Mouse (Mus musculus) forebrain, embryonic 10.5 days (tissue): Measurements from ENCODE around the gene Tenm4. TPM values are rescaled to one million over a fixed set of nuclear protein-coding genes. Genes with fewer than 3 reads are reported as not detected.

Experiments
- DNase-seq: peaks from one replicate; pipeline ENCODE4 v3.0.0-alpha.2; 2017; ENCODE audit warnings: low spot score; ENCODE audit errors: extremely low spot score
- H3K27ac ChIP-seq: fragments of 300-500 bp; sonication (generic); 2 replicates; pipeline ENCODE4 v1.5.1; 2016; ENCODE audit warnings: mild to moderate bottlenecking
- H3K27me3 ChIP-seq: fragments of 300-500 bp; sonication (generic); 2 replicates; pipeline ENCODE4 v1.6.1; 2016; ENCODE audit warnings: mild to moderate bottlenecking; ENCODE audit not compliant: poor library complexity, severe bottlenecking
- H3K36me3 ChIP-seq: fragments of 300-500 bp; sonication (generic); replicated peaks from 2 replicates; pipeline ENCODE4 v1.6.1; 2016; ENCODE audit warnings: mild to moderate bottlenecking, moderate library complexity
- H3K4me1 ChIP-seq: fragments of 300-500 bp; sonication (generic); 2 replicates; pipeline ENCODE4 v1.6.1; 2016
- H3K4me3 ChIP-seq: fragments of 300-500 bp; sonication (generic); 2 replicates; pipeline ENCODE4 v1.5.1; 2016; ENCODE audit warnings: mild to moderate bottlenecking, moderate library complexity
- H3K9me3 ChIP-seq: fragments of 300-500 bp; sonication (generic); 2 replicates; pipeline ENCODE4 v1.6.1; 2016; ENCODE audit warnings: mild to moderate bottlenecking, moderate library complexity
- WGBS: fragments of 180-500 bp; shearing (Covaris S2); methylation state at CpG from one replicate; pipeline ENCODE4 v1.1.7; 2016; 5-methylcytosine and 5-hydroxymethylcytosine counted together
- polyA plus RNA-seq: library from polyadenylated mRNA; unstranded; fragments of >200 nt; fragmentation: Nextera tagmentation; extraction: Ambion mirVana; gene quantifications from 2 replicates; pipeline ENCODE4 v1.2.1, GENCODE M21; 2016

Gene Tenm4
- polyA plus RNA-seq, 1 experiment from 2014 or later: 27.9 TPM

- H3K36me3 ChIP-seq: peaks cover 87% of the 10 kb centered on the region
- peaks cover 14% of the 10 kb centered on the region; the same call in 1 of the 2 replicates for H3K27me3 ChIP-seq
Observed at GRCm38 (mm10) chr7:96705307-96706129, 534.5 kb downstream of the Tenm4 start.

GRCm38 (mm10) chr7:96706531-96706930 lies 535.5 kb downstream of the Tenm4 start:
- peaks cover 24% of the 10 kb centered on the region for H3K27me3 ChIP-seq
- H3K4me1 ChIP-seq: no peaks in the 10 kb centered on the region
- no peak overlapping the region for H3K4me3 ChIP-seq
- H3K36me3 ChIP-seq: peaks cover 91% of the 10 kb centered on the region
- WGBS: 95% methylated on average over 7 of the region's 7 CpGs
- no peaks in the 10 kb centered on the region for H3K9me3 ChIP-seq
- no peak for DNase-seq
- no peak overlapping the region for H3K27ac ChIP-seq

More at GRCm38 (mm10) chr7:96705307-96706129, 534.5 kb downstream of the Tenm4 start:
- WGBS: 90% methylated on average over 8 of the region's 8 CpGs
- Histone ChIP-seq H3K4me3 (no peak overlapping the region), H3K27ac (no peak overlapping the region), H3K4me1 (no peaks in the 10 kb centered on the region), H3K9me3 (no peaks in the 10 kb centered on the region)
- no peak for DNase-seq

- H3K27ac ChIP-seq: no peak overlapping the region
- no peak overlapping the region for H3K4me3 ChIP-seq
- peaks cover 24% of the 10 kb centered on the region for H3K27me3 ChIP-seq
- no peaks in the 10 kb centered on the region for H3K4me1 ChIP-seq
- H3K9me3 ChIP-seq: no peaks in the 10 kb centered on the region
- 91% methylated on average over 2 of the region's 2 CpGs for WGBS
- no peak for DNase-seq
- H3K36me3 ChIP-seq: peaks cover 85% of the 10 kb centered on the region
Observed at GRCm38 (mm10) chr7:96707112-96707511, 536.1 kb downstream of the Tenm4 start.

DNA sequence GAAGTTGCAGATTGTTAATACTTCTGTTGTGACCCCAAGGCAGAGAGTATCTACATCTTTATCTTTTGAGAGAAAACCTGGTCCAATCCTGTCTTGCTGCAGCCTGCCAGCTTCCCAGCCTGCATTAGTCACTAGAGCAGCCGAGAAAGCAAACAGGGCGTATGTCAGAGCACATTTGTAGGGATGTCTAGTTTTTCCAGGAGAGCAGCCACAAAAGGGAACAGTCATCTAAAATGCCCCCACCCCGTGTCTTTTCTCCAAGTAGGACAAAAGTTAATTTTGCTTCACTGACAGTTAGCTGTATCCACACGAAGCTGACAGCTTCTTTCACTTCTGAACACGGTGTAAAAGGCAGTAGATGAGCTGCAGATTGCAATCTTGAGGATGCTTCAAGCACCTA lies 537.0 kb downstream of the Tenm4 start:
- 90% methylated on average over 5 of the region's 5 CpGs for WGBS
- Histone ChIP-seq H3K4me3 (no peak overlapping the region), H3K27me3 (peaks cover 28% of the 10 kb centered on the region), H3K36me3 (peaks cover 78% of the 10 kb centered on the region), H3K27ac (no peak overlapping the region), H3K4me1 (no peaks in the 10 kb centered on the region), H3K9me3 (no peaks in the 10 kb centered on the region)
- no peak for DNase-seq

- Histone ChIP-seq H3K27ac (no peak overlapping the region), H3K4me1 (no peaks in the 10 kb centered on the region), H3K27me3 (peaks cover 33% of the 10 kb centered on the region), H3K4me3 (no peak overlapping the region), H3K9me3 (no peaks in the 10 kb centered on the region), H3K36me3 (peaks cover 73% of the 10 kb centered on the region)
- no peak for DNase-seq
- WGBS: 90% methylated on average over 5 of the region's 5 CpGs
Observed at GRCm38 (mm10) chr7:96708561-96708960, 537.5 kb downstream of the Tenm4 start.

GRCm38 (mm10) chr7:96708968-96709367 lies 537.9 kb downstream of the Tenm4 start:
- H3K4me3 ChIP-seq: no peak overlapping the region
- WGBS: 96% methylated on average over 8 of the region's 8 CpGs
- DNase-seq: no peak
- no peaks in the 10 kb centered on the region for H3K9me3 ChIP-seq
- H3K27me3 ChIP-seq: peaks cover 37% of the 10 kb centered on the region
- H3K27ac ChIP-seq: no peak overlapping the region
- peaks cover 69% of the 10 kb centered on the region for H3K36me3 ChIP-seq
- no peaks in the 10 kb centered on the region for H3K4me1 ChIP-seq

GRCm38 (mm10) chr7:96709891-96710290 lies 538.8 kb downstream of the Tenm4 start:
- H3K27ac ChIP-seq: no peak overlapping the region
- WGBS: 96% methylated on average over 4 of the region's 4 CpGs
- H3K4me3 ChIP-seq: no peak overlapping the region
- H3K36me3 ChIP-seq: peaks cover 62% of the 10 kb centered on the region
- peaks cover 41% of the 10 kb centered on the region for H3K27me3 ChIP-seq
- no peaks in the 10 kb centered on the region for H3K9me3 ChIP-seq
- H3K4me1 ChIP-seq: no peaks in the 10 kb centered on the region
- DNase-seq: no peak

- 85% methylated on average over 1 of the region's 1 CpGs for WGBS
- Histone ChIP-seq H3K4me1 (no peaks in the 10 kb centered on the region), H3K27ac (no peak overlapping the region), H3K4me3 (no peak overlapping the region), H3K27me3 (peaks cover 48% of the 10 kb centered on the region), H3K9me3 (no peaks in the 10 kb centered on the region), H3K36me3 (peaks cover 61% of the 10 kb centered on the region)
- no peak for DNase-seq
Observed at GRCm38 (mm10) chr7:96710658-96711071, 539.6 kb downstream of the Tenm4 start.

DNA sequence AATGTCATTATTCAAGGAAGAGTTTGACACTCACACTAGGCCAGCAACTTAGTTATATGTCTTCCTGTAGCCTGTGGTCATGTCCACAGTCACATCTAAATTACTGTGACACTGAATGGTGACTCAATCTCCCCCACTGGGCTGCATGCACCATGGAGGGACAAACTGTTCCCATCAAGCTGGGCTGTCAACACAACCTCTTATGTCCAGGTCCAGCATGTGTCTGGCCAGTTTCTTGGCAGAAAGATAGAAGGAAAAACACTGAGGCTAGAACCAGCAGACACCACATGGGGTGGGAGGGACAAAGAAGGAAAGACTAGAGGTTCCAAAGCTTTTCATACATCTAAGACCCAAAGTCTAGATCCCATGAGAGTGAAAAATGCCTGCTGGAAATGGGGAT lies 541.8 kb downstream of the Tenm4 start:
- Histone ChIP-seq H3K36me3 (peaks cover 55% of the 10 kb centered on the region), H3K27ac (no peak overlapping the region), H3K4me3 (no peak overlapping the region), H3K4me1 (peaks cover 6% of the 10 kb centered on the region), H3K9me3 (no peaks in the 10 kb centered on the region), H3K27me3 (peaks cover 71% of the 10 kb centered on the region)
- DNase-seq: no peak

DNA sequence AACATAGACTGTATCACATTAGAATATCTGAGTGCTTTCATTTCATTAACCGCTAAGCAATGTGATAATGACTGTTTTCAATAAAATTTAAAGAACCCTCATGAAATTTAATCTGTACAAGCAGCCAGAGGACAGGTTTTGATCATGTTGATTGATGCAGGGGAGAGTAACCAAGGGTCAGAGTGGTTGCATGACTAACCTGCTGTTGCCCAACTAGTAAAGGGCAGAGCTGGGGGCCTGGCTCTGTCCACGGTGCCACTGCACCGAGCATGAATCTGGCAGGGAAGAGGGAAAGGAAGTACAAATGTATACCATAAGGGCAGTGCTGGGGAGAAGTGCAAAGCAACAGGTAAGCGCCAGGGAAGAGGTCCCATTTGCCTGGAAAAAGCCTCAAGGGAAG lies 545.9 kb downstream of the Tenm4 start:
- H3K4me1 ChIP-seq: peaks cover 37% of the 10 kb centered on the region
- peaks cover 81% of the 10 kb centered on the region for H3K27me3 ChIP-seq
- H3K36me3 ChIP-seq: peaks cover 30% of the 10 kb centered on the region
- no peak overlapping the region for H3K27ac ChIP-seq
- no peak overlapping the region for H3K4me3 ChIP-seq
- 94% methylated on average over 4 of the region's 4 CpGs for WGBS
- DNase-seq: no peak
- no peaks in the 10 kb centered on the region for H3K9me3 ChIP-seq

DNA sequence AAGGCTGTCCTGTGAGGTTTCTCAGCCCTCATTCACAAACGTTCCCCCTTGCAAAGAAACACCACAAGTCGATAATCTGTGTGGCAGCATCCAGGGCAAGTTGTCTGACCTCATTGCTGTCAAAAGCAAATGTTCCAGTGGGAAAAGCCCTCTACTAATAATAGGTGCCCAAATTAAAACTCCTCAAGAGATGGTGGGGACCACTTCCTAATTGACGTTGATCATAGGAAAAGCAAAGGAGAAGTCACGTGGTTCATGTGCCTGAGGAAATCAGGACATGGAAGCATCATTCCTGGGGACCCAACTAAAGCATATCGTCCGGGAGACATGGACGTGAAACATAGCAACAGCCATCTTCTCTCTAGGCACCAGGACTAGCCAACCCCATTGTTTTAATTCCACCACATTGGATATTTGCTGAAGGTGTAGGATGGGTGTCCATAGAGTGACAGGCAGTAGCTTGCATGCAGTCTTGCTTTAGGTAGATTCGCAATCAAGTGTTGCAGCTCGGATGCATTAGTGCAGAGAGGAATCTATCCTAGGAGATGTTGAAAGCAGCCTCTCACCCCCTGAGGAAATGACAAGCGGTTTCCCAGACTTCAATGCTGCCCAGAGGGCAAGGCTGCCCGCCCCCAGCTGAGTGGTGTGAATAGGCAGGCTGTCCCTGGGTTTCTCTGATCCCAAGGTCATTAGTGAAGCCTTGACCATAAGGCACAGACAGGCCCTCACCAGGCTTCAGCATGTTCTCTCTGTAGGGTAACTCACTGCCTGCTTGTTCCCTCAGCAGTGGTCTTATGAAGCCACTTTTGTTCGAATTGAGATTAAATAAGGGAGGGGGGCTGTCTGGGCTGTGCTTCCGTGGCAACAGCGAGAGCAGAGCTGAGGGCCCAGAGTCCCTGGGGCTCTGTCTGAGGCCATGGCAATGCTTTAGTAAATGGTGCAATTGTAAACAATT lies 547.4 kb downstream of the Tenm4 start:
- Histone ChIP-seq H3K27ac (peak overlapping the region; percentile 72), H3K9me3 (no peaks in the 10 kb centered on the region), H3K27me3 (peaks cover 89% of the 10 kb centered on the region), H3K4me3 (no peak overlapping the region), H3K36me3 (peaks cover 39% of the 10 kb centered on the region), H3K4me1 (peaks cover 37% of the 10 kb centered on the region)
- WGBS: 35% methylated on average over 14 of the region's 14 CpGs
- DNase-seq: peak; percentile 68

- H3K27me3 ChIP-seq: peaks cover 89% of the 10 kb centered on the region
- H3K36me3 ChIP-seq: peaks cover 50% of the 10 kb centered on the region
- no peak for DNase-seq
Observed at GRCm38 (mm10) chr7:96719926-96720325, 548.9 kb downstream of the Tenm4 start.

More at GRCm38 (mm10) chr7:96719926-96720325, 548.9 kb downstream of the Tenm4 start:
- WGBS: 89% methylated on average over 1 of the region's 1 CpGs
- Histone ChIP-seq H3K4me3 (no peak overlapping the region), H3K9me3 (no peaks in the 10 kb centered on the region), H3K4me1 (peaks cover 37% of the 10 kb centered on the region), H3K27ac (peak overlapping the region; percentile 22; the same call in 1 of the 2 replicates)
